Mouse (Mus musculus) kidney, adult 2 months (tissue): ENCODE measurements around the gene Mtmr14.

Experiments
- CTCF ChIP-seq: fragments of 200-500 bp; conservative IDR thresholded peaks from 2 replicates; pipeline ENCODE4 v1.5.1; 2011; ENCODE audit warnings: low read depth, mild to moderate bottlenecking, control low read depth, low read length, moderate library complexity, mixed read lengths; ENCODE audit not compliant: insufficient read depth, insufficient read length
- POLR2A ChIP-seq: fragments of 200-500 bp; IDR thresholded peaks from one replicate; pipeline ENCODE4 v1.6.1; 2011; ENCODE audit warnings: low read depth, low read length, control low read depth

DNA sequence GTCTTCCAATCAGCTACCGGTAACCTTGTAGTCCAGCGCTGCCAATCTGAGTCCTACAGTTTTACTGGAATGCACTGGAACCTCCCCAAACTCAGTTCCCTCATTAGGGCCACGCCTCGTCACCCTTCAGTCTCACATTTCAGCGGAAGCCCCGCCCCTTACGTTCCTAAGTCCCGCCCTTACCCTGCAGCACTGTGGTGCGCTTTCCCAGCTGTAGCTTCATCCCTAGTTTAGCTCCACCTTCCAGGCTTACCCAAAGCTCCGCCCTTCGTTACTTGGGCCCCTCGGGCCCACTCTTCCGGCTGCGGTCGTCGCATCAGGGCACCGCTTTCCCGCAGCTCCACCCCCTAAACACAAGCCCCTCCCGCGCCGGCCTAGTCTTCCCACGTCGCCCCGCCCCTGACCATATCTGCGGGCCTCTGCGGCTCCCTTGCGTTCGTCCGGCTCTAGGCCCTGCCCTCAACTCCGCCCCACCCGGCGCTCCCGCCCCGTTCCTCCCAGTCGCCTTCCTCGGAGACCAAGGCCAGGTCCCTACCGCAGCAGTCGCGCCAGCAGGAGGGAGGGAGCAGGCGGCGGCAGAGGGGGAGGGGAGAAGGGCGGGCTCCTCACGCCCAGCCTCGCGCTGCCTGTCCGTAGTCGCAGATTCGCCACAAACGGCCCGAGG, 68.8 kb downstream of the Mtmr14 start:
- TF ChIP-seq POLR2A (no peak), CTCF (no peak)
